Mouse (Mus musculus) thymus, adult 2 months (tissue): ENCODE data around the gene Supt3. TPM values are rescaled to one million over a fixed set of nuclear protein-coding genes. Genes with fewer than 3 reads are reported as not detected.

ENCODE experiments used
- DNase-seq: peaks from one replicate; pipeline ENCODE4 v3.0.0; 2021
- H3K27ac ChIP-seq: fragments of 200-500 bp; 2 replicates; pipeline ENCODE4 v1.5.1; 2012; ENCODE audit warnings: low read length, control low read depth; ENCODE audit not compliant: control insufficient read depth, insufficient read depth
- H3K27me3 ChIP-seq: fragments of 200-500 bp; 2 replicates; pipeline ENCODE4 v1.6.1; 2012; ENCODE audit warnings: mild to moderate bottlenecking, low read length, moderate library complexity, mixed read lengths; ENCODE audit not compliant: control insufficient read depth, insufficient read depth
- H3K36me3 ChIP-seq: fragments of 200-500 bp; 2 replicates; pipeline ENCODE4 v1.6.1; 2012; ENCODE audit warnings: mild to moderate bottlenecking, low read length, moderate library complexity; ENCODE audit not compliant: control insufficient read depth, insufficient read depth
- H3K4me1 ChIP-seq: fragments of 200-500 bp; replicated peaks from 2 replicates; pipeline ENCODE4 v1.6.1; 2012; ENCODE audit warnings: low read length; ENCODE audit not compliant: control insufficient read depth, insufficient read depth
- H3K4me3 ChIP-seq: fragments of 200-500 bp; 2 replicates; pipeline ENCODE4 v1.5.1; 2012; ENCODE audit warnings: mild to moderate bottlenecking, low read length, control low read depth, moderate library complexity; ENCODE audit not compliant: control insufficient read depth, insufficient read depth
- CTCF ChIP-seq: fragments of 200-500 bp; IDR thresholded peaks from 2 replicates; pipeline ENCODE4 v1.5.1; 2012; ENCODE audit warnings: mild to moderate bottlenecking, control low read depth, low read length, moderate library complexity, borderline replicate concordance; ENCODE audit not compliant: control insufficient read depth, poor library complexity, insufficient read depth; ENCODE audit errors: extremely low read depth
- POLR2A ChIP-seq: fragments of 200-500 bp; IDR thresholded peaks from 2 replicates; pipeline ENCODE4 v1.6.1; 2012; ENCODE audit warnings: mild to moderate bottlenecking, low read length, control low read depth, moderate library complexity; ENCODE audit not compliant: control insufficient read depth, poor library complexity, insufficient read depth; ENCODE audit errors: extremely low read depth
- WGBS: fragments of 180-500 bp; shearing (Covaris S2); methylation state at CpG from one replicate; pipeline ENCODE4 v1.1.7; 2018; 5-methylcytosine and 5-hydroxymethylcytosine counted together
- polyA plus RNA-seq: library from polyadenylated mRNA; depleted of rRNA; stranded (reverse); fragments of >200 nt; gene quantifications from 2 replicates; pipeline ENCODE4 v1.2.3, GENCODE M21; 2012

Gene Supt3
- polyA plus RNA-seq, 1 experiment: 4.8 TPM

- Histone ChIP-seq H3K4me1 (no peaks in the 10 kb centered on the region), H3K36me3 (no peaks in the 10 kb centered on the region), H3K27me3 (no peaks in the 10 kb centered on the region), H3K4me3 (no peak overlapping the region), H3K27ac (no peak overlapping the region)
- 76% methylated on average over 4 of the region's 4 CpGs for WGBS
- TF ChIP-seq POLR2A: no peak
- no peak for TF ChIP-seq CTCF
- DNase-seq: no peak
Measured at GRCm38 (mm10) chr17:45008663-45009062, 231.7 kb downstream of the Supt3 start.

- 98% methylated on average over 2 of the region's 2 CpGs for WGBS
- no peaks in the 10 kb centered on the region for H3K27me3 ChIP-seq
- no peaks in the 10 kb centered on the region for H3K4me1 ChIP-seq
- H3K36me3 ChIP-seq: no peaks in the 10 kb centered on the region
- no peak for DNase-seq
- TF ChIP-seq CTCF (no peak), POLR2A (no peak)
- H3K27ac ChIP-seq: no peak overlapping the region
- H3K4me3 ChIP-seq: no peak overlapping the region
Measured at GRCm38 (mm10) chr17:45010409-45010808, 233.5 kb downstream of the Supt3 start.

GRCm38 (mm10) chr17:45016746-45017145 is 239.8 kb downstream of the Supt3 start:
- no peak for TF ChIP-seq POLR2A
- no peak for TF ChIP-seq CTCF
- Histone ChIP-seq H3K27me3 (no peaks in the 10 kb centered on the region), H3K4me3 (no peak overlapping the region), H3K4me1 (no peaks in the 10 kb centered on the region), H3K36me3 (no peaks in the 10 kb centered on the region), H3K27ac (no peak overlapping the region)
- 93% methylated on average over 4 of the region's 4 CpGs for WGBS
- DNase-seq: no peak

- Histone ChIP-seq H3K36me3 (no peaks in the 10 kb centered on the region), H3K27ac (no peak overlapping the region), H3K4me3 (no peak overlapping the region), H3K4me1 (no peaks in the 10 kb centered on the region), H3K27me3 (no peaks in the 10 kb centered on the region)
- 89% methylated on average over 8 of the region's 8 CpGs for WGBS
- DNase-seq: no peak
- no peak for TF ChIP-seq CTCF
- no peak for TF ChIP-seq POLR2A
Measured at GRCm38 (mm10) chr17:45020155-45020930, 243.4 kb downstream of the Supt3 start.

GRCm38 (mm10) chr17:45028441-45028840 is 251.5 kb downstream of the Supt3 start:
- H3K27ac ChIP-seq: no peak overlapping the region
- no peak for DNase-seq
- 97% methylated on average over 3 of the region's 3 CpGs for WGBS
- TF ChIP-seq POLR2A (no peak), CTCF (no peak)
- H3K36me3 ChIP-seq: no peaks in the 10 kb centered on the region
- no peaks in the 10 kb centered on the region for H3K27me3 ChIP-seq
- H3K4me1 ChIP-seq: no peaks in the 10 kb centered on the region
- no peak overlapping the region for H3K4me3 ChIP-seq

- no peaks in the 10 kb centered on the region for H3K36me3 ChIP-seq
- TF ChIP-seq CTCF (no peak), POLR2A (no peak)
- H3K4me3 ChIP-seq: no peak overlapping the region
- H3K4me1 ChIP-seq: no peaks in the 10 kb centered on the region
- WGBS: 97% methylated on average over 1 of the region's 1 CpGs
- no peaks in the 10 kb centered on the region for H3K27me3 ChIP-seq
- no peak for DNase-seq
- no peak overlapping the region for H3K27ac ChIP-seq
Measured at GRCm38 (mm10) chr17:45029106-45029505, 252.2 kb downstream of the Supt3 start.

- TF ChIP-seq POLR2A (no peak), CTCF (no peak)
- Histone ChIP-seq H3K36me3 (no peaks in the 10 kb centered on the region), H3K27ac (no peak overlapping the region), H3K27me3 (no peaks in the 10 kb centered on the region), H3K4me3 (no peak overlapping the region), H3K4me1 (no peaks in the 10 kb centered on the region)
- 82% methylated on average over 6 of the region's 6 CpGs for WGBS
- no peak for DNase-seq
Measured at GRCm38 (mm10) chr17:45032209-45032608, 255.3 kb downstream of the Supt3 start.
